Comparison of ENCODE assay signal across 8 mouse cellular contexts in genomic region chr11:62646958-62647515, GRCm38 (mm10). TPM values are rescaled to one million over a fixed set of nuclear protein-coding genes. Genes with fewer than 3 reads are reported as not detected.
DNase-seq lines count a peak whose midpoint lies in the region; ATAC-seq and TF ChIP-seq lines count a peak whose summit lies in the region.

No protein-coding gene starts in this region.

- 0 out of 2 replicates have a peak, but pooled peaks cover under 1% of the 10 kb centered on the region for H3K36me3 ChIP-seq in lung, embryonic 14.5 days (ENCODE audit: insufficient read depth)
- H3K36me3 ChIP-seq in forebrain, embryonic 14.5 days (ENCODE audit: control insufficient read depth, insufficient read depth, low read length), result no peaks in the 10 kb centered on the region
- H3K36me3 ChIP-seq in limb, embryonic 15.5 days, result 0 out of 2 replicates have a peak, but pooled peaks cover 3% of the 10 kb centered on the region
- H3K36me3 ChIP-seq in stomach, embryonic 14.5 days (ENCODE audit: control insufficient read depth, insufficient read depth, low read length), result no peaks in the 10 kb centered on the region; the same call in 1 of the 2 replicates

- H3K4me2 ChIP-seq in lung, embryonic 14.5 days, result peak overlapping the region; percentile 94
- H3K4me2 ChIP-seq in forebrain, embryonic 14.5 days (ENCODE audit: low read length), result peak overlapping the region; percentile 98
- H3K4me2 ChIP-seq in limb, embryonic 15.5 days, result peak overlapping the region; percentile 90
- peak overlapping the region; percentile 93 for H3K4me2 ChIP-seq in stomach, embryonic 14.5 days (replicated peaks; ENCODE audit: low read depth, low read length)

- peak overlapping the region; percentile 75 for H3K4me3 ChIP-seq in lung, embryonic 14.5 days (ENCODE audit: low read depth, low read length)
- H3K4me3 ChIP-seq in forebrain, embryonic 14.5 days (ENCODE audit: low read depth, low read length), result peak overlapping the region; percentile 74
- peak overlapping the region; percentile 77 for H3K4me3 ChIP-seq in limb, embryonic 15.5 days
- H3K4me3 ChIP-seq in stomach, embryonic 14.5 days (ENCODE audit: low read depth, low read length), result peak overlapping the region; percentile 77

- DNase-seq in lung, embryonic 14.5 days, result no peak
- no peak for DNase-seq in lung, postnatal 4 days
- DNase-seq in forebrain, embryonic 14.5 days (ENCODE audit: low spot score), result no peak
- no peak for DNase-seq in layer of hippocampus, adult 11-12 months (ENCODE audit: low spot score)
- no peak for DNase-seq in left cerebral cortex, postnatal 36 days (ENCODE audit: low spot score in 2 of 2)
- no peak for DNase-seq in gastrocnemius, postnatal 10 days

- no peak for ATAC-seq in lung, embryonic 14.5 days (ENCODE audit: insufficient read depth)
- ATAC-seq in forebrain, embryonic 14.5 days, result no peak
- no peak for ATAC-seq in limb, embryonic 15.5 days (ENCODE audit: insufficient number of reproducible peaks, low FRiP score, low TSS enrichment, low read depth)
- no peak for ATAC-seq in stomach, embryonic 14.5 days (ENCODE audit: insufficient number of reproducible peaks, insufficient read depth, low FRiP score, low read depth)

- no peaks in the 10 kb centered on the region for H3K27me3 ChIP-seq in lung, embryonic 14.5 days (ENCODE audit: insufficient read depth, low read length)
- H3K27me3 ChIP-seq in forebrain, embryonic 14.5 days (replicated peaks; ENCODE audit: control insufficient read depth, insufficient read depth, low read length), result no peaks in the 10 kb centered on the region
- H3K27me3 ChIP-seq in limb, embryonic 15.5 days, result no peaks in the 10 kb centered on the region
- no peaks in the 10 kb centered on the region for H3K27me3 ChIP-seq in stomach, embryonic 14.5 days (ENCODE audit: control insufficient read depth, insufficient read depth, low read length)

- peak overlapping the region; percentile 77; the same call in 1 of the 2 replicates for H3K9ac ChIP-seq in lung, embryonic 14.5 days
- no peak overlapping the region; the same call in 1 of the 2 replicates for H3K9ac ChIP-seq in forebrain, embryonic 14.5 days (ENCODE audit: low read length)
- H3K9ac ChIP-seq in limb, embryonic 15.5 days, result no peak overlapping the region
- H3K9ac ChIP-seq in stomach, embryonic 14.5 days (replicated peaks; ENCODE audit: low read depth, low read length), result no peak overlapping the region

- peak overlapping the region; percentile 89 for H3K27ac ChIP-seq in lung, embryonic 14.5 days (ENCODE audit: low read depth)
- H3K27ac ChIP-seq in forebrain, embryonic 14.5 days (ENCODE audit: low read depth, low read length), result no peak overlapping the region
- peak overlapping the region; percentile 83 for H3K27ac ChIP-seq in limb, embryonic 15.5 days
- no peak overlapping the region for H3K27ac ChIP-seq in stomach, embryonic 14.5 days (ENCODE audit: low read length)

- no peaks in the 10 kb centered on the region for H3K9me3 ChIP-seq in lung, embryonic 14.5 days (ENCODE audit: low read depth, low read length)
- H3K9me3 ChIP-seq in forebrain, embryonic 14.5 days (replicated peaks; ENCODE audit: control insufficient read depth, low read length), result no peaks in the 10 kb centered on the region
- H3K9me3 ChIP-seq in limb, embryonic 15.5 days, result no peaks in the 10 kb centered on the region
- no peaks in the 10 kb centered on the region for H3K9me3 ChIP-seq in stomach, embryonic 14.5 days (ENCODE audit: control insufficient read depth, low read depth, low read length)

- intact Hi-C loops in left cerebral cortex, postnatal 36 days (cut with DNase I), result no loop called here

- WGBS in lung, embryonic 14.5 days, result 41% methylated on average over 7 of the region's 7 CpGs
- WGBS in forebrain, embryonic 14.5 days, result 42% methylated on average over 7 of the region's 7 CpGs
- WGBS in limb, embryonic 15.5 days, result 39% methylated on average over 7 of the region's 7 CpGs
- 54% methylated on average over 7 of the region's 7 CpGs for WGBS in stomach, embryonic 14.5 days

- TF ChIP-seq CTCF in lung, embryonic 14.5 days (IDR thresholded peaks at IDR 0.05; ENCODE audit: low read depth), result no peak

- peaks cover 33% of the 10 kb centered on the region for H3K4me1 ChIP-seq in lung, embryonic 14.5 days (ENCODE audit: insufficient read depth)
- peaks cover 40% of the 10 kb centered on the region for H3K4me1 ChIP-seq in forebrain, embryonic 14.5 days (ENCODE audit: control insufficient read depth, insufficient read depth, low read length)
- peaks cover 68% of the 10 kb centered on the region for H3K4me1 ChIP-seq in limb, embryonic 15.5 days
- peaks cover 30% of the 10 kb centered on the region for H3K4me1 ChIP-seq in stomach, embryonic 14.5 days (ENCODE audit: control insufficient read depth, insufficient read depth, low read length)

RNA-seq across cellular contexts. Expression of gene Lrrc75a, which starts 1.3 kb away (rescaled TPM):
- 14.1 and 16.4 TPM in 2 replicates for polyA plus RNA-seq in lung, embryonic 14.5 days (2014; fragmentation: Nextera tagmentation; extraction: Ambion mirVana)
- polyA plus RNA-seq in forebrain, embryonic 14.5 days (2014; fragmentation: Nextera tagmentation; extraction: Ambion mirVana), result 9.6 and 9.9 TPM in 2 replicates
- polyA plus RNA-seq in limb, embryonic 15.5 days (2015; fragmentation: Nextera tagmentation; extraction: Ambion mirVana), result 13.1 and 14.5 TPM in 2 replicates
- 9.0 and 10.1 TPM in 2 replicates for polyA plus RNA-seq in stomach, embryonic 14.5 days (2014; fragmentation: Nextera tagmentation; extraction: Ambion mirVana)
- 10 to 100 TPM; 18.7 to 21.8 TPM for total RNA-seq in left cerebral cortex, postnatal 36 days (2021)
- total RNA-seq in gastrocnemius, postnatal 10 days (2021), result 10 to 100 TPM; 14.5 to 19.1 TPM

RNA-seq across cellular contexts. Expression of gene Mmgt2, which starts 1.4 kb away (rescaled TPM):
- polyA plus RNA-seq in lung, embryonic 14.5 days (2014; fragmentation: Nextera tagmentation; extraction: Ambion mirVana), result 42.7 and 42.8 TPM in 2 replicates
- polyA plus RNA-seq in forebrain, embryonic 14.5 days (2014; fragmentation: Nextera tagmentation; extraction: Ambion mirVana), result 27.4 and 29.7 TPM in 2 replicates
- 57.0 and 61.9 TPM in 2 replicates for polyA plus RNA-seq in limb, embryonic 15.5 days (2015; fragmentation: Nextera tagmentation; extraction: Ambion mirVana)
- polyA plus RNA-seq in stomach, embryonic 14.5 days (2014; fragmentation: Nextera tagmentation; extraction: Ambion mirVana), result 49.6 and 50.5 TPM in 2 replicates
- 10 to 100 TPM; 20.2 to 27.0 TPM for total RNA-seq in left cerebral cortex, postnatal 36 days (2021)
- 10 to 100 TPM; 12.6 to 12.8 TPM for total RNA-seq in gastrocnemius, postnatal 10 days (2021)

Comparison
In these comparisons a context has a peak if more than half of its experiments do, and no peak if none do; other contexts are left out.
1. H3K27ac ChIP-seq: peak in lung, embryonic 14.5 days (single experiment) and limb, embryonic 15.5 days (single experiment); none in forebrain, embryonic 14.5 days (single experiment) and stomach, embryonic 14.5 days (single experiment).
2. Peak in every context shown above with its lines, with median percentiles within 50 percentile points of each other: H3K4me2 ChIP-seq and H3K4me3 ChIP-seq.